Mouse (Mus musculus) embryo, embryonic 10 days (tissue): ENCODE data around the gene Pcna.

Experiments
- DNase-seq: peaks from one replicate; pipeline ENCODE4 v3.0.0-alpha.2; 2015; ENCODE audit warnings: low spot score

Gene Pcna

GRCm38 (mm10) chr2:132233985-132234765, 18.9 kb downstream of the Pcna start:
- DNase-seq: no peak

GRCm38 (mm10) chr2:132232413-132232945, 20.6 kb downstream of the Pcna start:
- no peak for DNase-seq

- DNase-seq: no peak
Measured at GRCm38 (mm10) chr2:132224359-132224758, 28.8 kb downstream of the Pcna start.

- DNase-seq: no peak
Measured at GRCm38 (mm10) chr2:132221611-132222073, 31.5 kb downstream of the Pcna start.

GRCm38 (mm10) chr2:132211995-132212656, 41.0 kb downstream of the Pcna start:
- DNase-seq: no peak

- DNase-seq: no peak
Measured at GRCm38 (mm10) chr2:132210806-132211312, 42.3 kb downstream of the Pcna start.

- no peak for DNase-seq
Measured at GRCm38 (mm10) chr2:132208246-132208881, 44.8 kb downstream of the Pcna start.

- no peak for DNase-seq
Measured at GRCm38 (mm10) chr2:132206316-132206881, 46.7 kb downstream of the Pcna start.

GRCm38 (mm10) chr2:132205549-132205948, 47.6 kb downstream of the Pcna start:
- DNase-seq: no peak

GRCm38 (mm10) chr2:132203773-132204172, 49.3 kb downstream of the Pcna start:
- DNase-seq: no peak

GRCm38 (mm10) chr2:132203186-132203585, 49.9 kb downstream of the Pcna start:
- no peak for DNase-seq
